Mouse (Mus musculus) kidney, postnatal 0 days (tissue): ENCODE measurements at regions not wholly inside any gene's neighbourhood (a gene's known extent, or its start where the extent isn't known, plus 50 kb on each side); places are given as distances from the start of the nearest gene placed in this dataset.

ENCODE experiments used
- ATAC-seq: fragments of 200-750 bp; cut with Nextera tagmentation; replicated peaks from 2 replicates; pipeline ENCODE4 v1.8.0; 2017; ENCODE audit warnings: low read depth, moderate number of reproducible peaks, moderate TSS enrichment, moderate library complexity; ENCODE audit not compliant: low FRiP score
- DNase-seq: peaks from one replicate; pipeline ENCODE4 v3.0.0-alpha.2; 2016; ENCODE audit warnings: low spot score
- H3K27ac ChIP-seq: fragments of 300-500 bp; sonication (generic); 2 replicates; pipeline ENCODE4 v1.5.1; 2014; ENCODE audit warnings: mild to moderate bottlenecking
- H3K27me3 ChIP-seq: fragments of 300-500 bp; sonication (generic); 2 replicates; pipeline ENCODE4 v1.6.1; 2014; ENCODE audit warnings: low read length, mixed read lengths; ENCODE audit not compliant: insufficient read depth
- H3K36me3 ChIP-seq: fragments of 300-500 bp; sonication (generic); 2 replicates; pipeline ENCODE4 v1.6.1; 2014; ENCODE audit warnings: low read length, mixed read lengths; ENCODE audit not compliant: insufficient read depth
- H3K4me1 ChIP-seq: fragments of 300-500 bp; sonication (generic); replicated peaks from 2 replicates; pipeline ENCODE4 v1.6.1; 2014; ENCODE audit warnings: antibody characterized with exemption, low read length, mixed read lengths; ENCODE audit not compliant: insufficient read depth
- H3K4me2 ChIP-seq: fragments of 300-500 bp; sonication (generic); 2 replicates; pipeline ENCODE4 v1.6.1; 2014; ENCODE audit warnings: mild to moderate bottlenecking, low read length, moderate library complexity, mixed read lengths
- H3K4me3 ChIP-seq: fragments of 300-500 bp; sonication (generic); replicated peaks from 2 replicates; pipeline ENCODE4 v1.5.1; 2014; ENCODE audit warnings: low read depth, low read length
- H3K9ac ChIP-seq: fragments of 300-500 bp; sonication (generic); 2 replicates; pipeline ENCODE4 v1.6.1; 2014; ENCODE audit warnings: low read depth, low read length
- H3K9me3 ChIP-seq: fragments of 300-500 bp; sonication (generic); replicated peaks from 2 replicates; pipeline ENCODE4 v1.6.1; 2016; ENCODE audit warnings: low read length, inconsistent platforms, mixed read lengths
- CTCF ChIP-seq: IDR thresholded peaks from 2 replicates; pipeline ENCODE4 v1.5.1; 2016; ENCODE audit warnings: antibody characterized with exemption, low read depth, mild to moderate bottlenecking, moderate library complexity
- WGBS: fragments of 180-500 bp; shearing (Covaris S2); extraction: QIAGEN DNeasy Blood & Tissue Kit; methylation state at CpG from one replicate; pipeline ENCODE4 v1.1.7; 2014; 5-methylcytosine and 5-hydroxymethylcytosine counted together

- 27% methylated on average over 5 of the region's 5 CpGs for WGBS
- no peak for DNase-seq
- H3K27ac ChIP-seq = no peak overlapping the region
Observed at GRCm38 (mm10) chr9:122614579-122615252, 132.4 kb upstream of the Topaz1 start.

GRCm38 (mm10) chr9:122615351-122615750 is 131.8 kb upstream of the Topaz1 start:
- WGBS = 10% methylated on average over 4 of the region's 4 CpGs
- Histone ChIP-seq H3K4me2 (no peak overlapping the region), H3K36me3 (no peaks in the 10 kb centered on the region), H3K27me3 (no peaks in the 10 kb centered on the region), H3K27ac (no peak overlapping the region), H3K9ac (no peak overlapping the region), H3K4me1 (no peaks in the 10 kb centered on the region), H3K4me3 (no peak overlapping the region), H3K9me3 (no peaks in the 10 kb centered on the region)
- DNase-seq (peak; percentile 34), ATAC-seq (0 out of 2 replicates have a peak, but pooled peaks have one; percentile 46)
- peak; percentile 77 for TF ChIP-seq CTCF

More at GRCm38 (mm10) chr9:122614579-122615252, 132.4 kb upstream of the Topaz1 start:
- H3K27me3 ChIP-seq = no peaks in the 10 kb centered on the region
- no peak overlapping the region for H3K4me2 ChIP-seq
- H3K9ac ChIP-seq = no peak overlapping the region
- H3K9me3 ChIP-seq = no peaks in the 10 kb centered on the region
- no peak for ATAC-seq
- no peaks in the 10 kb centered on the region for H3K36me3 ChIP-seq
- TF ChIP-seq CTCF = no peak
- no peaks in the 10 kb centered on the region for H3K4me1 ChIP-seq
- H3K4me3 ChIP-seq = no peak overlapping the region

- Histone ChIP-seq H3K4me3 (no peak overlapping the region), H3K9ac (no peak overlapping the region), H3K27ac (no peak overlapping the region), H3K4me1 (no peaks in the 10 kb centered on the region), H3K4me2 (no peak overlapping the region), H3K27me3 (no peaks in the 10 kb centered on the region), H3K9me3 (no peaks in the 10 kb centered on the region), H3K36me3 (no peaks in the 10 kb centered on the region)
- no peak for TF ChIP-seq CTCF
- WGBS = 46% methylated on average over 3 of the region's 3 CpGs
- ATAC-seq = no peak; the same call in 1 of the 2 replicates
- peak; percentile 5 for DNase-seq
Observed at GRCm38 (mm10) chr9:122617793-122618192, 129.4 kb upstream of the Topaz1 start.

DNA sequence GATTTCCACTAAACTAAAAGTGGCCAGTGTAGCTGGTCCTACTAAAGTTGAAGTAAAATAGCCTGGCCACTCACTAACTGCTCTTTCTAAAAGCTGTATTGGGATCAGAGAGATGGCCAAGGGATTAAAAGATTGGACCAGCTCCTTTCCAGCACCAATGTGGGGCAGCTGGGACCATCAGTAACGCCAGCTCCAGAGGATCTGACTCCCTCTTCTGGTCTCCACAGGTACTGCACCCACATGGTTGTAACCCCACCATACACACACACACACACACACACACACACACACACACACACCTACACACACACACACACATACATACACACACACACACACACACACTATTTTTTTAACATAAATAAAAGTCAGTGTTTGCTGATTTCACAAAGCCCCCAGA is 122.1 kb upstream of the Topaz1 start:
- ATAC-seq (no peak), DNase-seq (no peak)
- no peaks in the 10 kb centered on the region for H3K9me3 ChIP-seq
- no peaks in the 10 kb centered on the region for H3K4me1 ChIP-seq
- WGBS = 90% methylated on average over 1 of the region's 1 CpGs
- TF ChIP-seq CTCF = peak; percentile 1; the same call in 1 of the 2 replicates
- no peak overlapping the region for H3K4me3 ChIP-seq
- no peak overlapping the region for H3K27ac ChIP-seq
- no peaks in the 10 kb centered on the region for H3K36me3 ChIP-seq
- H3K9ac ChIP-seq = no peak overlapping the region
- no peaks in the 10 kb centered on the region for H3K27me3 ChIP-seq
- no peak overlapping the region for H3K4me2 ChIP-seq

DNA sequence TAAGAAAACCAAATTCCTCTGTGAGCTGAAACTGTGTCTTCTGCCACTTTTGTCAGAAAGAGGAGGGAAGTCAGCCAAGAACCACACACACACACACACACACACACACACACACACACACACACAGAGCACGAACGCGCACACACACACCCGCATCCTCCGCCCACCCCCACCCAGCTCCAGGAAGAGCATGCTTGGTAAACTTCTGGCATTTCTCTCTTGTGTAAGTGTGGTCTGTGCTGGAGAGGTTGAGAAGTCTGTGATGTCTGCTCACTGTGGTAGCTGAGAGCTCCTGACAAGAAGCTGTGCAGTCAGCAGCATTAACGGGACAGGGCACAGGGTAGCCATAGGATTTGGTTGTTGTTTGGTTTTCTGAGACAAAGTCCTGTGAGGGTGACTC is 120.8 kb upstream of the Topaz1 start:
- no peak overlapping the region for H3K9ac ChIP-seq
- no peaks in the 10 kb centered on the region for H3K4me1 ChIP-seq
- no peaks in the 10 kb centered on the region for H3K36me3 ChIP-seq
- 58% methylated on average over 6 of the region's 6 CpGs for WGBS
- no peak overlapping the region for H3K27ac ChIP-seq
- H3K4me3 ChIP-seq = no peak overlapping the region
- ATAC-seq (no peak), DNase-seq (no peak)
- no peak for TF ChIP-seq CTCF
- no peaks in the 10 kb centered on the region for H3K27me3 ChIP-seq
- H3K9me3 ChIP-seq = no peaks in the 10 kb centered on the region
- H3K4me2 ChIP-seq = no peak overlapping the region

DNA sequence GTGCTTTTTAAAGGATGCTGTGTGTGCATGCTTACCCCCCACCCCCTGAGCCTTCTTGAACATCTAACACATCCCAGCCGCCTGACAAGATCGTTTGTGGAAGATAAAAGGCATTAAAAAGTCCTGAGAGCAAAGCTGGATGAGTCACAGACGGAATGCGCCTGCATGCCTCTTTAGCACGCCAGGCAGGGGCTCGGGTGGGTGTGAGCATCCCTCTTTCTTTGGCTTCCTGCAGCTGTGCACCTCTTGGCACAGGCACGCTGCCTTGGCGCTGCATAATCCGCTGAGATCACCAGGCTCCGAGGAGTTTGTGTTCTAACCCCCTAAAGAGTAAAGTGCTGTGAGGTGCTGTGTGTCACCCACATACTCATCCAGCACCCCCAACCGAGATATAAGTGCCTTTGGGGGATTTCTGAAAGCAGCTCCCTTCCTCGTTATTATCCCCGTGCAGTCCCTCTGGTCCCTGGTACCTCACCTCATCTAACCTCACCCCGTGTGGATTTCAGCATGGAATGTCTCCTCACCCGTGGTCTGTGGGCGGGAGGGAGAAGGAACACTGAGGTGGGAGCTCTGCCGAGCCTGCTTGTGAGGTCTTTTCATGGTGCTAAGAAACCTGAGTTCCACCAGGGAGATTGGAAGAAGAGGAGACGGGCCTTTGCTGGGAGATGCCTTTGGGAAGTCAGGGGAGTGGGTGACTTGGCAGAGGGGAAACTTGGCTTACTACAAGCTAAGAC is 117.8 kb upstream of the Topaz1 start:
- Histone ChIP-seq H3K36me3 (no peaks in the 10 kb centered on the region), H3K27me3 (no peaks in the 10 kb centered on the region), H3K9me3 (no peaks in the 10 kb centered on the region), H3K9ac (no peak overlapping the region), H3K27ac (no peak overlapping the region), H3K4me1 (no peaks in the 10 kb centered on the region), H3K4me3 (no peak overlapping the region), H3K4me2 (no peak overlapping the region)
- no peak for TF ChIP-seq CTCF
- 30% methylated on average over 18 of the region's 18 CpGs for WGBS
- no peak for DNase-seq
- ATAC-seq = no peak
